Mouse (Mus musculus) G1E (cell line): ENCODE data around the gene Olfr90.

ENCODE experiments used
- CTCF ChIP-seq: IDR thresholded peaks from 2 replicates; pipeline ENCODE4 v1.5.1; 2012; ENCODE audit warnings: low read depth, low read length, inconsistent platforms, mixed read lengths
- GATA1 ChIP-seq: IDR thresholded peaks from 2 replicates; pipeline ENCODE4 v1.6.1; 2012; ENCODE audit warnings: borderline replicate concordance, low read length, inconsistent platforms, mixed read lengths
- GATA2 ChIP-seq: IDR thresholded peaks from 2 replicates; pipeline ENCODE4 v1.6.1; 2012; ENCODE audit warnings: low read depth, low read length, inconsistent platforms, borderline replicate concordance
- POLR2AphosphoS5 ChIP-seq: IDR thresholded peaks from 2 replicates; pipeline ENCODE4 v1.6.1; 2012; ENCODE audit warnings: low read depth, low read length, inconsistent platforms; ENCODE audit not compliant: insufficient replicate concordance
- TAL1 ChIP-seq: conservative IDR thresholded peaks from 2 replicates; pipeline ENCODE4 v1.6.1; 2012; ENCODE audit warnings: low read depth, low read length, inconsistent platforms, mixed read lengths

DNA sequence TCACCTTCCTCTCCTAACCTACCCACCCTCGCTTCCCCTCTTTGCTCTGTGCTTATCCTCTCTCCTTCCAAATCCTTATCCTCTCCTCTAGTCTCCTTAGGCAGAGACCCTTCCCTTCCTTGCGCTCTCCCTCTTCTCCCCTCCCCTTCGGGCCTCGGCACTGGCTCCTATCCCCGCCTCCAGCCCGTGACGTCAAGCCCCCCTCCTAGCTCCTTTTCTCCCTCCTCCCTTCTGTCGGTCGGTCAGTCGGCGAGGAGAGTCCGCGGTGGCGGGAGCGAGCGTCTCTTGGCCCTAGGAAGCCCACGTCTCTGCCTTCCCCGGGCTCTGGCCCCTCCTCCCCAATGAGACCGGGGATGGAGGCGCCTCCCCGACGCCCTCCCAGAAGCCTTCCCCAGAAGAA, 37.9 kb downstream of the Olfr90 start:
- TF ChIP-seq CTCF = no peak
- TF ChIP-seq GATA1 = no peak
- TF ChIP-seq POLR2AphosphoS5 = no peak
- no peak for TF ChIP-seq TAL1
- no peak for TF ChIP-seq GATA2
